Mouse (Mus musculus) lung, embryonic 14.5 days (tissue): ENCODE measurements around the gene Gpr45. TPM values are rescaled to one million over a fixed set of nuclear protein-coding genes. Genes with fewer than 3 reads are reported as not detected.

Source experiments
- ATAC-seq: fragments of 200-750 bp; cut with Nextera tagmentation; 2 replicates; pipeline ENCODE4 v1.8.0; 2017; ENCODE audit warnings: mild to moderate bottlenecking, moderate TSS enrichment, moderate library complexity; ENCODE audit not compliant: insufficient read depth
- DNase-seq: peaks from one replicate; pipeline ENCODE4 v3.0.0-alpha.2; 2015
- H3K27ac ChIP-seq: fragments of 300-500 bp; sonication (generic); 2 replicates; pipeline ENCODE4 v1.5.1; 2014; ENCODE audit warnings: low read depth, mild to moderate bottlenecking, moderate library complexity
- H3K27me3 ChIP-seq: fragments of 300-500 bp; sonication (generic); 2 replicates; pipeline ENCODE4 v1.6.1; 2014; ENCODE audit warnings: low read length, control low read depth; ENCODE audit not compliant: insufficient read depth
- H3K36me3 ChIP-seq: fragments of 300-500 bp; sonication (generic); 2 replicates; pipeline ENCODE4 v1.6.1; 2014; ENCODE audit warnings: control low read depth; ENCODE audit not compliant: insufficient read depth
- H3K4me1 ChIP-seq: fragments of 300-500 bp; sonication (generic); 2 replicates; pipeline ENCODE4 v1.6.1; 2014; ENCODE audit warnings: antibody characterized with exemption, control low read depth; ENCODE audit not compliant: insufficient read depth
- H3K4me2 ChIP-seq: fragments of 300-500 bp; sonication (generic); 2 replicates; pipeline ENCODE4 v1.6.1; 2014; ENCODE audit warnings: mild to moderate bottlenecking
- H3K4me3 ChIP-seq: fragments of 300-500 bp; sonication (generic); 2 replicates; pipeline ENCODE4 v1.5.1; 2014; ENCODE audit warnings: low read depth, low read length
- H3K9ac ChIP-seq: fragments of 300-500 bp; sonication (generic); 2 replicates; pipeline ENCODE4 v1.6.1; 2014
- H3K9me3 ChIP-seq: fragments of 300-500 bp; sonication (generic); 2 replicates; pipeline ENCODE4 v1.6.1; 2016; ENCODE audit warnings: low read depth, low read length, control low read depth
- CTCF ChIP-seq: IDR thresholded peaks from 2 replicates; pipeline ENCODE4 v1.5.1; 2016; ENCODE audit warnings: antibody characterized with exemption, low read depth
- WGBS: fragments of 180-500 bp; shearing (Covaris S2); extraction: QIAGEN DNeasy Blood & Tissue Kit; methylation state at CpG from one replicate; pipeline ENCODE4 v1.1.7; 2014; 5-methylcytosine and 5-hydroxymethylcytosine counted together
- polyA plus RNA-seq: library from polyadenylated mRNA; unstranded; fragments of >200 nt; fragmentation: Nextera tagmentation; extraction: Ambion mirVana; gene quantifications from 2 replicates; pipeline ENCODE4 v1.2.1, GENCODE M21; 2014

Gpr45 gene
- polyA plus RNA-seq, 1 experiment from 2014 or later, result 6.0 TPM

- Histone ChIP-seq H3K4me3 (no peak overlapping the region), H3K4me1 (no peaks in the 10 kb centered on the region), H3K9me3 (no peaks in the 10 kb centered on the region), H3K36me3 (no peaks in the 10 kb centered on the region), H3K27me3 (no peaks in the 10 kb centered on the region), H3K9ac (no peak overlapping the region), H3K27ac (no peak overlapping the region), H3K4me2 (no peak overlapping the region)
- no peak for DNase-seq
- no peak for TF ChIP-seq CTCF
- 63% methylated on average over 5 of the region's 5 CpGs for WGBS
- no peak for ATAC-seq
Observed at GRCm38 (mm10) chr1:42923924-42924323, 28.7 kb upstream of the Gpr45 start.

GRCm38 (mm10) chr1:42933613-42934012 is 19.1 kb upstream of the Gpr45 start:
- Histone ChIP-seq H3K4me1 (no peaks in the 10 kb centered on the region), H3K27ac (no peak overlapping the region), H3K9ac (no peak overlapping the region), H3K27me3 (no peaks in the 10 kb centered on the region), H3K4me3 (no peak overlapping the region), H3K36me3 (no peaks in the 10 kb centered on the region), H3K4me2 (no peak overlapping the region), H3K9me3 (no peaks in the 10 kb centered on the region)
- ATAC-seq, result no peak
- TF ChIP-seq CTCF, result no peak
- 61% methylated on average over 1 of the region's 1 CpGs for WGBS
- DNase-seq, result no peak

- Histone ChIP-seq H3K36me3 (no peaks in the 10 kb centered on the region), H3K4me1 (no peaks in the 10 kb centered on the region), H3K9ac (no peak overlapping the region), H3K4me2 (no peak overlapping the region), H3K27me3 (no peaks in the 10 kb centered on the region), H3K4me3 (no peak overlapping the region), H3K9me3 (no peaks in the 10 kb centered on the region), H3K27ac (no peak overlapping the region)
- DNase-seq, result no peak
- no peak for TF ChIP-seq CTCF
- WGBS, result 69% methylated on average over 4 of the region's 4 CpGs
- no peak for ATAC-seq
Observed at GRCm38 (mm10) chr1:42948486-42948885, 4.2 kb upstream of the Gpr45 start.

- Histone ChIP-seq H3K9ac (peak overlapping the region; percentile 71), H3K27me3 (no peaks in the 10 kb centered on the region), H3K4me2 (peak overlapping the region; percentile 86), H3K4me1 (no peaks in the 10 kb centered on the region), H3K9me3 (no peaks in the 10 kb centered on the region), H3K27ac (0 out of 2 replicates have a peak overlapping the region, but pooled peaks have one; percentile 30), H3K4me3 (peak overlapping the region; percentile 71), H3K36me3 (no peaks in the 10 kb centered on the region)
- TF ChIP-seq CTCF, result no peak
- peak; percentile 46 for DNase-seq
- peak; percentile 51 for ATAC-seq
- 1% methylated on average over 16 of the region's 16 CpGs for WGBS
Observed at GRCm38 (mm10) chr1:42953482-42953822, 780 bp downstream of the Gpr45 start.

- DNase-seq (no peak), ATAC-seq (no peak)
- no peak overlapping the region for H3K4me3 ChIP-seq
- H3K36me3 ChIP-seq, result no peaks in the 10 kb centered on the region
- WGBS, result 90% methylated on average over 1 of the region's 1 CpGs
- no peaks in the 10 kb centered on the region for H3K9me3 ChIP-seq
- H3K27ac ChIP-seq, result no peak overlapping the region
- no peaks in the 10 kb centered on the region for H3K4me1 ChIP-seq
- TF ChIP-seq CTCF, result no peak
- no peak overlapping the region for H3K9ac ChIP-seq
- H3K27me3 ChIP-seq, result no peaks in the 10 kb centered on the region
- no peak overlapping the region for H3K4me2 ChIP-seq
Observed at GRCm38 (mm10) chr1:42956828-42957227, 4.2 kb downstream of the Gpr45 start.

- 44% methylated on average over 8 of the region's 8 CpGs for WGBS
Observed at GRCm38 (mm10) chr1:42983082-42983771, 30.6 kb downstream of the Gpr45 start.

GRCm38 (mm10) chr1:42984119-42984518 is 31.4 kb downstream of the Gpr45 start:
- H3K36me3 ChIP-seq, result no peaks in the 10 kb centered on the region
- H3K4me2 ChIP-seq, result no peak overlapping the region
- H3K27ac ChIP-seq, result no peak overlapping the region
- no peak for ATAC-seq
- H3K4me1 ChIP-seq, result no peaks in the 10 kb centered on the region
- WGBS, result 85% methylated on average over 3 of the region's 3 CpGs
- H3K4me3 ChIP-seq, result no peak overlapping the region
- TF ChIP-seq CTCF, result no peak
- DNase-seq, result no peak
- no peaks in the 10 kb centered on the region for H3K9me3 ChIP-seq
- no peak overlapping the region for H3K9ac ChIP-seq
- H3K27me3 ChIP-seq, result no peaks in the 10 kb centered on the region

More at GRCm38 (mm10) chr1:42983082-42983771, 30.6 kb downstream of the Gpr45 start:
- Histone ChIP-seq H3K27me3 (no peaks in the 10 kb centered on the region), H3K9me3 (no peaks in the 10 kb centered on the region), H3K4me1 (no peaks in the 10 kb centered on the region), H3K36me3 (no peaks in the 10 kb centered on the region), H3K9ac (no peak overlapping the region), H3K4me3 (no peak overlapping the region), H3K4me2 (no peak overlapping the region), H3K27ac (no peak overlapping the region)
- DNase-seq, result no peak
- ATAC-seq, result no peak
- TF ChIP-seq CTCF, result no peak
